Mouse (Mus musculus) 3134 (cell line): ENCODE results near the gene Creg1.

ENCODE experiments used
- DNase-seq: peaks from one replicate; pipeline ENCODE4 v3.0.0-alpha.2; 2011; ENCODE audit warnings: low spot score; ENCODE audit not compliant: insufficient read length; ENCODE audit errors: extremely low read depth

The Creg1 gene

DNA sequence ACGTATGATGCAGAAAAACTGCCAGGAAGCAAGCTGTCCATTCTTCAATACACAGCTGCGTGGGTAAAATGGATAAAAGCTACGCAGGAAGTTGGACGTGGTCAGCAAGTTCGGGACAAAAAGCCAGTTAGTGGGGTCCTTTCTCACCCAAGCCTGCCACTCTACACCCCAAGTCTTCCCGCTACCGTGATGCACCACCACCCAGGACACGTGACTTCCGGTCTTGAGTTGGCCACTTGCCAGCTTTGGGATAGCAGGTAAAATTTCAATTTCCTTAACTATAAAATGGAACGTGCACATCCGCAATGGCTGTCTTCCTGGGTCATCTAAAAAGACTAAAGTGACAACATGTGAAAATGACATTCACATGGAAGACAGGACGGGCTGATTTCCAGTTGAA is 18.4 kb downstream of the Creg1 start:
- DNase-seq: no peak

DNA sequence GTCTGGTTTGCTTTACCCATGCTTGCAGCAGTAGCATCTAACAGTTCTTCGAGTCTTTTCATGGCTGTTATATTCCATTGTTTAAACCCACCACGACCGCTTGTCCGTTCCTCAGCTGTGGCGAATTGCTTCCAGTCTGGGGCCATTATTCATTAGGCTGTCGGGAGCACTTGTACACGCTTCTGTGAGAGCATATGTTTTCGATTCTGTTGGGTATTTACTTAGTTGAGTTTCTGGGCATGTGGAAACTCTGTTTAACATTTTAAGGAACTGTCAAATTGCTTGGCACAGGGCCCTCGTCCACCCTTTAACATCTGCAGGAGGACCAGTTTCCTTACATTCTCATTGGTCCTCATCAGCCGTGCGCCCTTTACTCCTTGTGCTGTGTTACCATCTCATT is 22.8 kb downstream of the Creg1 start:
- no peak for DNase-seq

DNA sequence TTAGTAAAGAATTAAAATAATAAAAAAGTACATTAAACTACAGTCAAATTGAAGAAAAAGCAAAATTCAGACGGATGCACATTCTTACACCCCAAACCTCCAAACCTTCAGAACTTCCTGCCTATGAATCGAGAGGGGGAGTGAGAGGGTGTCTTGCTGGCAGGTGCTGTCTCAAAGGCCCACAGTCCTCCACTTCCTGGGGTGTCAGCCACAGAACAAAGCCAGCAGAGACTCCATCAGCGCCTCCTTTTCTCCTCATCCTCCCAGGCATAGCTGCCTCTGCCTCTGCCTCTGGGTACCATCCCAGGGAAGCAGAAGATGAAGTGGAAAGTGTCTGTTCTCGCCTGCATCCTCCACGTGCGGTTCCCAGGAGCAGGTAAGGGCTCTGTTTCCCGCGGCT is 25.0 kb downstream of the Creg1 start, which contains the start of gene Cd247:
Cd247 (plus strand) TSS at position 171 of the 400 bp plus-strand sequence.
- DNase-seq: no peak

GRCm38 (mm10) chr1:165789066-165789660 is 25.6 kb downstream of the Creg1 start:
- no peak for DNase-seq

GRCm38 (mm10) chr1:165789963-165790362 is 26.4 kb downstream of the Creg1 start:
- DNase-seq: no peak

- DNase-seq: no peak
Measured at GRCm38 (mm10) chr1:165790461-165791210, 27.1 kb downstream of the Creg1 start.

GRCm38 (mm10) chr1:165791411-165791810 is 27.9 kb downstream of the Creg1 start:
- DNase-seq: no peak

GRCm38 (mm10) chr1:165801709-165802310 is 38.3 kb downstream of the Creg1 start:
- no peak for DNase-seq

- DNase-seq: no peak
Measured at GRCm38 (mm10) chr1:165803107-165803506, 39.6 kb downstream of the Creg1 start.

DNA sequence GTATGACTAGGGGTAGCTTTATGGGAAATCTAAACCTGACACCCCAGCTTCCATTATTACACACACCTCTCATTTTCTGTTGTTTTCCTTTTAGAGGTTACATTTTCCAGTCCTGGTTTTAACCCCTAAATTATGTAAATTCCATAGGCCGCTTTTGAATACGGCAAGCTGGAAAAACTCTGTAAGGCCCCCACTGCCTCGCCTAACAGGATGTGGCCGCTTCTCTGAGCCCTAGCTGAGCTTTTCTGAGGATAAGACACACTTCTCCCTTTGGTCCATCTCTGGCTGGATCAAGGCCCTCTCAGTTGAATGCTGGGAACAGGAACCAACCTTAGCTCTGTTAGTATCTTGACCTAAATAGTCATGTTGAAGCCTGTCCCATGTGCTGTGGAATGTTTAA is 40.6 kb downstream of the Creg1 start:
- no peak for DNase-seq

DNA sequence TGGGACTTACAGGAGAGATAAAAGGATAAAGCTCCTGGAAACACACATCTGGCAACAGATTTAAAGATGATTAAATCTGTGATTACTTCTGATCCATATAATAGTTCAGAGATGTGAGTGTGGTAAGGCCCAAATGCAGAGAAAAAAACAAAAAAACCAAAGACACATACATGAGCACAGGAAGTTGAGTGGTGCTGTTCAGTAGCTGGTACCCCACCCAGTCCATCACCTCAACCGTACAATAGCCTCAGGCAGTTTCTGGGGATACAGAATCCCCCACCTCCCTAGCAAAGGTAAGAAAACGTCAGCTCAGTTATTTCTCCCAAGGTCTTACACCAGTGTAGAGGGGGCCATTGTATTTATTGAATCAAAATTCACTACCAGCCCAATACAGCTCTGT is 47.1 kb downstream of the Creg1 start:
- no peak for DNase-seq

DNA sequence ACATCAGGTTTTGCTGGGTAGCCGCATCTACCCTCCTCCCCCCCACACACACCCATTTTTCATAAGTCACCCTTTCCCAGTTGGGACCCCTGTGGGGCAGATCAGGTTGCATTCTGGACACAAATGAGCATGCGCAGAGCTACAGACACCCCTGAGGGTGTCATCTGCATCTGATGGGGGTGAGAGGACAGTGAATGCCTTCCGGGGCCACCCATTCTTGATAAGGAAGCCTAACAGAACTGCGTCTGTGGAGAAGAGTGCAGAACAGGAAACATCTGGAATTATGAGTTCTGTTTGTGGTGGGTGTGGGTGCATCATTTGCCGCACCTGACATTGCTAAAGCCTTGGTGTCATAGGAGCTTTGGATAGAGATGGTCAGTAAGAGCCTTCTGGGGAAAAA is 47.6 kb downstream of the Creg1 start:
- no peak for DNase-seq

DNA sequence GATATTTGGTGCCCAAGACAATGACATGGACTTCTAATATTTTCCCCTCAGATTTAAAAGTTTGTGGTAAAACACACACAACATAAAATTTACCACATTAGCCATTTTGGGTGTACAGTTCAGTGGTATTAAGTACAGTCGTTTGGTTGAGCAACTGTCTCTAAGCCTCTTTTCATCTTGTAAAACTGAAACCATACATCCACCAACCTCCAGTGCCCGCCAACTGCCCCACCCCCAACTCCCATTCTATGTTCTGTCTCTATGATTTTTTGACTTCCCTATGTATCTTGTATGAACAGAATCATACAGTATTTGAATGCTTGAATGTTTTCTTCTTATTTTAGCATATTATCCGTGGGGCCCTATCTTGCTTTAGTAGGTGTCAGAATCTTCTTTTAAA is 49.2 kb downstream of the Creg1 start:
- no peak for DNase-seq

- no peak for DNase-seq
Measured at GRCm38 (mm10) chr1:165814116-165814515, 50.6 kb downstream of the Creg1 start.

- no peak for DNase-seq
Measured at GRCm38 (mm10) chr1:165814521-165815278, 51.2 kb downstream of the Creg1 start.

DNA sequence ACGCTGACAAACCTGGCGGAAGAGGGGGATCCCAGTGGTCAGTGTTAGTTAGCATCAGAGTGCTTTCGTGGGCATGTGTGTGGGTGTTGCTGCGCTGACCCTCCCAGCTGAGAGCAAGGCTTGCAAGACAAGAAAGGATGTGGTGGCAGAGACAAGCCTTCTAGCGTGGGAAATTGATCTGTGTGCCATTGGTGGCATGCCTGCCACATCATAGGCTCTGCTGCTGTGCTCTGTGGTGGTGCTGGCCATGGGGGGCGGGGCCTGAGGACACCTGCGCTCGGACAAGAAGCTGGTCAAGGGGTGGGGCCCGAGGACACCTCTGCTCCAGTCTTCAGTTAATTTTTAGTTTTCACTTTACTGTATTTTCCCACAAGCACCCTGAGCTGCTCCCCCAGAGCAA is 52.8 kb downstream of the Creg1 start:
- no peak for DNase-seq

DNA sequence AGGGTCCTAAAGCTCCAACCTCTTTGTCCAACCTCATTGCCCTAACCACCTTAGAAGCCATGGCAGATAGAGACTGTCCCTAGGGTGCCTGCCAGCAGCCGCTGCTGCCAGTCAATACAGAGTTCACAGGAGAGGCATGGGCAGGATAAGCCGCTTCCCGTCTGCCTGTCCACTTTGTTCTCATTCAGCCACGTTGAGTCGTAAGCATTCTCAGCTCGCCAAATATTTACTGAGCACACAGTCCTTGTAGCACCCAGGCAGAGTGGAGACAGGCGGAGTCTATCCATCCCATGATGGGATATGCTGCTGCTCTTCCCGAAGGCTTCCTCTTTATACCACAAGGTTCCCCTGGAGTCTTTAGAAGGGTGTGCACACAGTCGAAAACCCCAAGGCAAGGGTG is 53.7 kb downstream of the Creg1 start:
- no peak for DNase-seq

DNA sequence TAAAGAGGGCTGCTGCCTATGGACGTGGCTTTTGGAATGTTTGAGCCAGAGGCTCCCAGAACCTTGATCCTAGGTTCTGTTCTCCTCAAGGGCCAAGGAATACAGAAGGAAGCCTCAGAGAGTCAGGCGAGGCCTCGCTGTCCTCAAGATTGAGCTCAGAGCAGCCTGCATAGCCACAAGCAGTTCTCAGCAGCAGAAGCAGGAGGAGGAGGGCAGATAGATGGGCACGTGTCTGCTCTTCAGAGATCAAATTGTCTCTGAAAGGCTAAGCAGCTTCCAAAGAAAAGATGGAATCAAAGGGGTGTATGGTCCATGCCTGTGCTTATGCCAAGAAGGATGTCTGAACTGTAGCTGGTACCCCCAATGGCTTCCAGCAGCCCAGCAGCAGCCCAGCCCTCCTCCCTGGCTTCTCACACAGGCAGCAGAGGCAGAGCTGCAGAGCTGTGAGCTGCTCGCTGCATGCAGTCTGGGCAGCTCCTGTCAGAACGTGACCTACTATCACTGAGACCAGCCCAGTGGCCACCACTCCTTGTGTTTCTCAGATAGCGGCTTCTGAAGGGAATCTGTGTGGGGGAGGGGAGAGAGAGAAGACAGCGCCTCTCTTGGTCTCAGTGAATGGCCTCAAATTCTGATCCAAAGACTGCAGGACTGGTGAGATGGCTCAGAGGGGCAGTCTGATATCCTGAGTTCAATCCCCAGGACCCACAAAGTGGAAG is 54.8 kb downstream of the Creg1 start:
- DNase-seq: no peak

GRCm38 (mm10) chr1:165819147-165819546 is 55.6 kb downstream of the Creg1 start:
- no peak for DNase-seq

DNA sequence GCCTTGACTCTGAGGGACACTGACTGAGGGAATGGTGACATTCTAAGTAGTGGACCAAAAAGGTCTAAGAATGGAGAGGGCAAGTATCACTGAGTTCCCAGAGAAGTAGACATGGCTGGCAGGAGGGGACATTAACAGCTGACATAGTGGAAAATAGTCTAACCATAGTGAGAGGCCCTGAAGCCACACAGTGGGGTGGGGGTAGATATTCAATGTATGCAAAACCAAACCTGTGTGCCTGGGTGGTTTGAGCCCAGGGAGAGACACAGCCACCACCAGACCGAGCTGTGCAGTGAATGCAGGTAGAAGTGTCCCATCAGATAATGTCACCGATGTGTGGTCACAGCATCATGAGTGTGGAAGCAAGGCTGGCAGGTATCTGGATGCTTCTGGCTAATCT is 58.5 kb downstream of the Creg1 start:
- no peak for DNase-seq
